Mouse (Mus musculus): Measurements from ENCODE around the gene Sema6c. TPM values are rescaled to one million over a fixed set of nuclear protein-coding genes. Genes with fewer than 3 reads are reported as not detected.
A peak's percentile ranks its signal among the peaks of the same experiment; 100 is the strongest.
"Not testable (repeated sequence)": the region's sequence is repeated elsewhere in the genome, so short reads cannot be mapped to it uniquely, and the experiment has no call there.

Sema6c gene
- polyA plus RNA-seq, 1 experiment from 2014 or later: 2.9 TPM

DNA sequence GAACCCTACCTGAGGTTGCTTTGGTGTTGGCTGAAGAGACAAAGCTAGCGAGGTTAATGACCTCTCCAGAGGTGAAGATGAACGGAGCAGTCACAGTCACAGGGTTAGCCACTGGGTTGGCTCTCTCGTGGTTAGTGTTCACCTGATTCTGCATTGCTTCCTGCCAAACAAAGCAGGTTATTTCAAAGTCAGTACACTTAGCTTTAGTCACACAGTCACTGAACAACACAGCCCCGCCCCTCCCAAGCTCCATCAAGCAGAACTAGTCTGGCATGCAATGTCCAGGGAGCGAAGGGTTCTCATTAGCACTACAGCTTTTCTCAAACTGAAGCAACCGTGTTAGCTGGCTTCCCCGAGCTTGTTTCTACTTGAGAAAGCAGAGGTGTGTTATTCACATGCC lies 39.9 kb downstream of the Sema6c start:
- peak; percentile 66 for DNase-seq (ENCODE audit: low spot score)
- H3K9me3 ChIP-seq (replicated peaks; ENCODE audit: low read length): no peaks in the 10 kb centered on the region
- no peak for TF ChIP-seq CTCF (IDR thresholded peaks at IDR 0.05; ENCODE audit: low read depth)
- H3K36me3 ChIP-seq (ENCODE audit: insufficient read depth, low read length): peaks cover 35% of the 10 kb centered on the region
- peak; percentile 97 for ATAC-seq (replicated peaks; ENCODE audit: low FRiP score, low read depth)
- 56% methylated on average over 7 of the region's 7 CpGs for WGBS
- no peaks in the 10 kb centered on the region for H3K4me1 ChIP-seq (replicated peaks; ENCODE audit: insufficient read depth, low read length)
- no peak overlapping the region; the same call in 1 of the 2 replicates for H3K4me2 ChIP-seq (ENCODE audit: low read length)
- H3K9ac ChIP-seq (ENCODE audit: low read depth, low read length): no peak overlapping the region; the same call in 1 of the 2 replicates
- no peaks in the 10 kb centered on the region for H3K27me3 ChIP-seq (ENCODE audit: insufficient read depth, low read length)
- no peak overlapping the region for H3K4me3 ChIP-seq (replicated peaks; ENCODE audit: low read depth, low read length)
- H3K27ac ChIP-seq: peak overlapping the region; percentile 92

DNA sequence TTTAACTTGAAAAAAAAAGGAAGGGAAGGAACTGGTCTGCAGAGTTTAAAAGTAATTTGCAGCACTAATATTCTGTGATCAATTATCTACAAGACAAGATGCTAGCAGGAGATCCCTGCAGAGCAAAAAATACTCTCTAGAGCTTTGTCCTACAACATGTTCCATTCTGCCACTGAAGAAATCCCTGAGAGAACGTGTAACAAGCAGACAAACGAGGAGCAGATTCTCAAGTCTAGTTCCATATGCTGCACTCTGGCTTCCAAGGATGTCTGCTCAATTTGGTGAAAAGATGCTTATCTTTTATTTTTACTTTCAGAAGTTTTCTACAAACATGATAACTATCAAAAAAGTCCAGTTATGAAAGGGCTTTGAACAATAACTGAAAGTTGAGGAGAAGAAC lies 40.3 kb downstream of the Sema6c start:
- no peak overlapping the region for H3K4me3 ChIP-seq (replicated peaks; ENCODE audit: low read depth, low read length)
- TF ChIP-seq CTCF (IDR thresholded peaks at IDR 0.05; ENCODE audit: low read depth): no peak
- peaks cover 35% of the 10 kb centered on the region for H3K36me3 ChIP-seq (ENCODE audit: insufficient read depth, low read length)
- no peak overlapping the region; the same call in 1 of the 2 replicates for H3K4me2 ChIP-seq (ENCODE audit: low read length)
- H3K27me3 ChIP-seq (ENCODE audit: insufficient read depth, low read length): no peaks in the 10 kb centered on the region
- no peaks in the 10 kb centered on the region for H3K9me3 ChIP-seq (replicated peaks; ENCODE audit: low read length)
- no peak for ATAC-seq (replicated peaks; ENCODE audit: low FRiP score, low read depth)
- no peaks in the 10 kb centered on the region for H3K4me1 ChIP-seq (replicated peaks; ENCODE audit: insufficient read depth, low read length)
- no peak overlapping the region; the same call in 1 of the 2 replicates for H3K9ac ChIP-seq (ENCODE audit: low read depth, low read length)
- 68% methylated on average over 2 of the region's 2 CpGs for WGBS
- peak overlapping the region; percentile 92 for H3K27ac ChIP-seq
- DNase-seq (ENCODE audit: low spot score): no peak

DNA sequence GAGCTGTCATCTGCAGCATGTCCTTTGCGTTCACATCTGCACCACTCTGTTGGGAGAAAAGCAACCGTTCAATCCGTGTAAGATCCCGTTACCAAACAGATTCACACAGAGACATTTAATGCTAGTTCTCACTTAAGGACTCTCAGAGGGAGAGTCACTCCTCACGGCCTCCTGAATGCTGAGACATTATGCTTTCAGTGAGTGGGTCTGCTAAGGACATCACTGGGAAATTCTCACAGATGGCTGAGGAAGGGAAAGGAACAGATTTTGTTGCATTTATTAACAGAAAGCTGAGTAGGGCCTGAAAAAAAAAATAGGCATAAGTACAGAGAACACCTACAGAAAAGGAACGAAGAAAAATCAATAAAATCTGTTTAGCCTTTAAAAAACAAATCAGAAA lies 43.6 kb downstream of the Sema6c start:
- no peaks in the 10 kb centered on the region for H3K9me3 ChIP-seq (replicated peaks; ENCODE audit: low read length)
- no peaks in the 10 kb centered on the region for H3K27me3 ChIP-seq (ENCODE audit: insufficient read depth, low read length)
- DNase-seq (ENCODE audit: low spot score): no peak
- no peak overlapping the region for H3K9ac ChIP-seq (ENCODE audit: low read depth, low read length)
- H3K4me1 ChIP-seq (replicated peaks; ENCODE audit: insufficient read depth, low read length): no peaks in the 10 kb centered on the region
- WGBS: 90% methylated on average over 6 of the region's 6 CpGs
- no peak for TF ChIP-seq CTCF (IDR thresholded peaks at IDR 0.05; ENCODE audit: low read depth)
- peaks cover 51% of the 10 kb centered on the region for H3K36me3 ChIP-seq (ENCODE audit: insufficient read depth, low read length)
- no peak for ATAC-seq (replicated peaks; ENCODE audit: low FRiP score, low read depth)
- H3K27ac ChIP-seq: no peak overlapping the region
- no peak overlapping the region for H3K4me3 ChIP-seq (replicated peaks; ENCODE audit: low read depth, low read length)
- H3K4me2 ChIP-seq (ENCODE audit: low read length): no peak overlapping the region

DNA sequence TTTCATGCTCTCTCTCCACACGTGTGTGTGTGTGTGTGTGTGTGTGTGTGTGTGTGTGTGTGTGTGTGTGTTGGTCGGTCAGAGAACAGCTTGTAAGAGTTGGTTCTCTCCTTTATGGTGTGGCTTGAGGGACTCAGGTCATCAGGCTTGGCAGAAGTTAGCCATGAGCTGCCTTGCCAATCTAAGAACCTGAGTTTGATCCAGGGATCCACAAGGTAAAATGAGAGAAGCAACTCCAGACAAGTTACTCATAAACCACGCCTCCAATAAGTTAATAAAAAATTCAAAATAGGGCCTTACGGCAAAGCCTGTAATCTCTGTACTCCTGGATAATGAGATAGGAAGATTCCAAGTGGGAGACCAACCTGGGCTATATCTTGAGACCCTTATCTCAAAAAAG lies 48.0 kb downstream of the Sema6c start:
- H3K9ac ChIP-seq (ENCODE audit: low read depth, low read length): no peak overlapping the region
- no peaks in the 10 kb centered on the region for H3K9me3 ChIP-seq (replicated peaks; ENCODE audit: low read length)
- DNase-seq (ENCODE audit: low spot score) (no peak), ATAC-seq (replicated peaks; ENCODE audit: low FRiP score, low read depth) (no peak)
- no peak overlapping the region for H3K4me3 ChIP-seq (replicated peaks; ENCODE audit: low read depth, low read length)
- no peak for TF ChIP-seq CTCF (IDR thresholded peaks at IDR 0.05; ENCODE audit: low read depth)
- H3K4me2 ChIP-seq (ENCODE audit: low read length): no peak overlapping the region
- peaks cover 28% of the 10 kb centered on the region; the same call in 1 of the 2 replicates for H3K36me3 ChIP-seq (ENCODE audit: insufficient read depth, low read length)
- no peak overlapping the region for H3K27ac ChIP-seq
- WGBS: 79% methylated on average over 4 of the region's 4 CpGs
- H3K4me1 ChIP-seq (replicated peaks; ENCODE audit: insufficient read depth, low read length): no peaks in the 10 kb centered on the region
- no peaks in the 10 kb centered on the region for H3K27me3 ChIP-seq (ENCODE audit: insufficient read depth, low read length)

DNA sequence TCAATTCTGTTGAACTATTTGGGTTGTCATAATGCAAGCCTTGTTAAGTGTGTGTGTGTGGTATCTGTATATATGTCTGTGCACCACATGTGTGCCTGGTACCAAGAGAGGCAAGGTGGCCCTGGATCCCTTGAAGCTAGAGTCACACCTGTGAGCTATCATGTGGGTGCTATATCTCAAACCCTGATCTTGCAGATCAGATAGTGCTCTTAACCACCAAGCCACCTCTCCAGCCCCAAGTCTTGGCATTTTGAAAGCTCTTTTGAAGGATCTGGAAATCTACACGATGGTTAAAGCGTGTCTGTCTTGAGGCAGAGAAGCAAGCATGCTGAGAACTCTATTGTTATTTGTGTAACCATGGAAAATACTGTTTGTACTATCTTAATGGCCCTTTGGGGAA lies 50.3 kb downstream of the Sema6c start:
- Histone ChIP-seq H3K27ac (no peak overlapping the region), H3K27me3 (ENCODE audit: insufficient read depth, low read length) (no peaks in the 10 kb centered on the region), H3K4me3 (replicated peaks; ENCODE audit: low read depth, low read length) (no peak overlapping the region), H3K36me3 (ENCODE audit: insufficient read depth, low read length) (peaks cover 21% of the 10 kb centered on the region; the same call in 1 of the 2 replicates), H3K4me1 (replicated peaks; ENCODE audit: insufficient read depth, low read length) (no peaks in the 10 kb centered on the region), H3K4me2 (ENCODE audit: low read length) (no peak overlapping the region), H3K9ac (ENCODE audit: low read depth, low read length) (no peak overlapping the region), H3K9me3 (replicated peaks; ENCODE audit: low read length) (no peaks in the 10 kb centered on the region)
- WGBS: 82% methylated on average over 2 of the region's 2 CpGs
- no peak for ATAC-seq (replicated peaks; ENCODE audit: low FRiP score, low read depth)
- TF ChIP-seq CTCF (IDR thresholded peaks at IDR 0.05; ENCODE audit: low read depth): no peak
- DNase-seq (ENCODE audit: low spot score): no peak

DNA sequence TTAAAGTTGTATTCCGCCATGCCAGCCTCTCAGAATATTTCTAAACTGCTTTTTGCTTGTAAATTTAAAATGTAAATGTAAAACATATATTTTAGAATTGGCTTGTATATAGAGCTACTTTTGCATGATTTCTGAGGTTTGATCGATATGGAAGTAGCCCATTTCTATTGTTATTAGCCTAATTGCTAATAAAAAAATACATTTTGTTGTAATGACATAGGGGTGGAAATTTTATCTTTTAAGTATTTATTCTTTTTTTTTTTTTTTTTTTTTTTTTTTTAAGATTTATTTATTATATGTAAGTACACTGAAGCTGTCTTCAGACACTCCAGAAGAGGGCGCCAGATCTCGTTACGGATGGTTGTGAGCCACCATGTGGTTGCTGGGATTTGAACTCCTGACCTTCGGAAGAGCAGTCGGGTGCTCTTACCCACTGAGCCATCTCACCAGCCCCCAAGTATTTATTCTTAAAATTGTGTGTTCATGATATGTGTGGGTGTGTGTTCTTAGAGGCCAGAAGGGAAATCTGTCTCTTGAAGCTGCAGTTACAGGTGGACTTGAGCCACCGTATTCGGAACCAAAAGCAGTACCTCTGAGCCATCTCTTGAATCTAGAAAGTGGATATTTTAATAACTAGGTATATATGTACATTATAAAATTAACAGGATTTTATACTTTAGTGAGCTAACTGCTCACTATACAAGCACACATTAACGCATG lies 52.8 kb downstream of the Sema6c start:
- H3K36me3 ChIP-seq (ENCODE audit: insufficient read depth, low read length); H3K9me3 ChIP-seq (replicated peaks; ENCODE audit: low read length); H3K27ac ChIP-seq; H3K4me3 ChIP-seq (replicated peaks; ENCODE audit: low read depth, low read length); DNase-seq (ENCODE audit: low spot score); ATAC-seq (replicated peaks; ENCODE audit: low FRiP score, low read depth); H3K27me3 ChIP-seq (ENCODE audit: insufficient read depth, low read length); H3K4me1 ChIP-seq (replicated peaks; ENCODE audit: insufficient read depth, low read length); H3K9ac ChIP-seq (ENCODE audit: low read depth, low read length); H3K4me2 ChIP-seq (ENCODE audit: low read length): not testable (repeated sequence)
- TF ChIP-seq CTCF (IDR thresholded peaks at IDR 0.05; ENCODE audit: low read depth): peak; percentile 11; the same call in 1 of the 2 replicates
- WGBS: 92% methylated on average over 7 of the region's 10 CpGs

All from kidney, postnatal 0 days (tissue).